Mouse (Mus musculus) urinary bladder, postnatal 4 days (tissue): ENCODE data around the gene Fam20c.

Experiments used
- DNase-seq, 2 experiments: peaks; one replicate each; pipeline ENCODE4 v3.0.0; 2021 to 2022; ENCODE audit warnings: low spot score in 2 of 2

The Fam20c gene

GRCm38 (mm10) chr5:138804286-138804685 lies 50.0 kb downstream of the Fam20c start:
- DNase-seq: no peak

- DNase-seq: no peak
Measured at GRCm38 (mm10) chr5:138809767-138810166, 55.5 kb downstream of the Fam20c start.

- DNase-seq: no peak
Measured at GRCm38 (mm10) chr5:138819780-138820179, 65.5 kb downstream of the Fam20c start, which contains the start of gene Gm5294. Gm5294 (plus strand) TSS chr5:138820080.

- DNase-seq: no peak
Measured at GRCm38 (mm10) chr5:138820717-138821332, 66.5 kb downstream of the Fam20c start.

- no peak for DNase-seq
Measured at GRCm38 (mm10) chr5:138825090-138825489, 70.8 kb downstream of the Fam20c start.

- DNase-seq: no peak
Measured at GRCm38 (mm10) chr5:138833406-138833805, 79.1 kb downstream of the Fam20c start.

GRCm38 (mm10) chr5:138834910-138835309 lies 80.6 kb downstream of the Fam20c start:
- DNase-seq: no peak

GRCm38 (mm10) chr5:138840981-138841380 lies 86.7 kb downstream of the Fam20c start:
- no peak for DNase-seq

- peak in 1 of 2 experiments; percentile 42 for DNase-seq
Measured at GRCm38 (mm10) chr5:138843168-138843824, 89.0 kb downstream of the Fam20c start.

- DNase-seq: no peak
Measured at GRCm38 (mm10) chr5:138846506-138846905, 92.2 kb downstream of the Fam20c start.

GRCm38 (mm10) chr5:138848102-138848501 lies 93.8 kb downstream of the Fam20c start:
- peak; percentile 81 to 88 for DNase-seq

GRCm38 (mm10) chr5:138849682-138850461 lies 95.6 kb downstream of the Fam20c start:
- DNase-seq: no peak

GRCm38 (mm10) chr5:138850462-138850844 lies 96.1 kb downstream of the Fam20c start:
- no peak for DNase-seq

GRCm38 (mm10) chr5:138851296-138851780 lies 97.0 kb downstream of the Fam20c start:
- no peak for DNase-seq

- DNase-seq: no peak
Measured at GRCm38 (mm10) chr5:138852151-138852550, 97.8 kb downstream of the Fam20c start.

- no peak for DNase-seq
Measured at GRCm38 (mm10) chr5:138853349-138853748, 99.0 kb downstream of the Fam20c start.

- peak; percentile 72 to 83 for DNase-seq
Measured at GRCm38 (mm10) chr5:138857010-138857617, 102.8 kb downstream of the Fam20c start.

GRCm38 (mm10) chr5:138857811-138858251 lies 103.5 kb downstream of the Fam20c start:
- no peak for DNase-seq
